Mouse (Mus musculus): ENCODE results near the gene Upk2. TPM values are rescaled to one million over a fixed set of nuclear protein-coding genes. Genes with fewer than 3 reads are reported as not detected.

The Upk2 gene
- polyA plus RNA-seq, 1 experiment: 1.4 TPM

GRCm38 (mm10) chr9:44478959-44479605 lies 24.3 kb upstream of the Upk2 start:
- peak overlapping the region; percentile 67 for H3K4me3 ChIP-seq (ENCODE audit: control insufficient read depth, insufficient read depth, low read length)
- under 1% methylated on average over 29 of the region's 29 CpGs for WGBS
- peaks cover 27% of the 10 kb centered on the region for H3K4me1 ChIP-seq (replicated peaks; ENCODE audit: control insufficient read depth, insufficient read depth, low read length)
- no peaks in the 10 kb centered on the region for H3K36me3 ChIP-seq (ENCODE audit: control insufficient read depth, insufficient read depth, low read length)
- H3K27me3 ChIP-seq (ENCODE audit: control insufficient read depth, insufficient read depth, low read length): no peaks in the 10 kb centered on the region
- H3K27ac ChIP-seq (ENCODE audit: control insufficient read depth, insufficient read depth, low read length): no peak overlapping the region; the same call in 1 of the 2 replicates
- TF ChIP-seq POLR2A (IDR thresholded peaks at IDR 0.05; ENCODE audit: control insufficient read depth, extremely low read depth, insufficient read depth, low read length, poor library complexity) (no peak), CTCF (IDR thresholded peaks at IDR 0.05; ENCODE audit: borderline replicate concordance, control insufficient read depth, extremely low read depth, insufficient read depth, low read length, poor library complexity) (peak; percentile 67; the same call in 1 of the 2 replicates)
- peak; percentile 50 for DNase-seq

DNA sequence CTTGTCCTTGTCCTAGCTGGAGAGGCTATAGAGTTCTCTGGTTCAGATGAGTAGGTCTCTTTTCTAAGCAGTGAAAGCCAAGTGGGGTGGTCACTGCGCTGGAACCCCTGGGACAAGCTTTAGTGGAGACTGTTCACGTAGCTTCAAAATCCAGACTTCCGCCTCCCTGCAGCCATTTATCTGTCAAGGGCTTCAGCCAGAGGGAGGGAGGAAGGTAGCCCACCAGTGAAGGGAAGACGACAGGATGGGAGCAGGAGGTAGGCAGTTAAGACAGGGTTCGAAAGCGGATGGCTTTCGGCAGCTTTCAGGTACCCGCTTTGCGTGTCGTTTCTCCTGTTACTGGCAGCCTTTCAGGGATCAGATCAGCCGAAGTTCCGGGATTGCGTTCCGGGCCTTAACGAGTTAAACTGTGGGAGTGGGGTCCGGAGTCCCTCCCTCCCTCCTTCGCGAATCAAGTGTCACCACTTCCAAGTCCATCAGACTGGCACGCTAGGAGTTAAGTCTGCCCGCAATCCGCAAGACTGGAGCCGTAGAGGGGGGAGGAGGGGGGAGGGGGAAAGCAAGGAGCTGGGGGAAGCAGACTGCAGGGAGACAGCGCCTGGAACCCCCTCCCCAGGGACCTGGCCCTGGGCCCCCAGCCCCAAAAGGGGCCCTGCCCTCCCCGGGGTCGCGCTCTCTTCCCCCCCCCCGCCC lies 23.6 kb upstream of the Upk2 start:
- peak; percentile 41 for DNase-seq
- WGBS: under 1% methylated on average over 26 of the region's 27 CpGs
- H3K4me1 ChIP-seq (replicated peaks; ENCODE audit: control insufficient read depth, insufficient read depth, low read length): peaks cover 22% of the 10 kb centered on the region
- H3K36me3 ChIP-seq (ENCODE audit: control insufficient read depth, insufficient read depth, low read length): no peaks in the 10 kb centered on the region
- no peak overlapping the region for H3K27ac ChIP-seq (ENCODE audit: control insufficient read depth, insufficient read depth, low read length)
- H3K27me3 ChIP-seq (ENCODE audit: control insufficient read depth, insufficient read depth, low read length): no peaks in the 10 kb centered on the region
- H3K4me3 ChIP-seq (ENCODE audit: control insufficient read depth, insufficient read depth, low read length): peak overlapping the region; percentile 67
- TF ChIP-seq CTCF (IDR thresholded peaks at IDR 0.05; ENCODE audit: borderline replicate concordance, control insufficient read depth, extremely low read depth, insufficient read depth, low read length, poor library complexity) (no peak), POLR2A (IDR thresholded peaks at IDR 0.05; ENCODE audit: control insufficient read depth, extremely low read depth, insufficient read depth, low read length, poor library complexity) (no peak)

GRCm38 (mm10) chr9:44477339-44478228 lies 22.8 kb upstream of the Upk2 start:
- TF ChIP-seq POLR2A (IDR thresholded peaks at IDR 0.05; ENCODE audit: control insufficient read depth, extremely low read depth, insufficient read depth, low read length, poor library complexity) (no peak), CTCF (IDR thresholded peaks at IDR 0.05; ENCODE audit: borderline replicate concordance, control insufficient read depth, extremely low read depth, insufficient read depth, low read length, poor library complexity) (peak; percentile 51; the same call in 1 of the 2 replicates)
- peak; percentile 62 for DNase-seq
- 14% methylated on average over 24 of the region's 24 CpGs for WGBS

DNA sequence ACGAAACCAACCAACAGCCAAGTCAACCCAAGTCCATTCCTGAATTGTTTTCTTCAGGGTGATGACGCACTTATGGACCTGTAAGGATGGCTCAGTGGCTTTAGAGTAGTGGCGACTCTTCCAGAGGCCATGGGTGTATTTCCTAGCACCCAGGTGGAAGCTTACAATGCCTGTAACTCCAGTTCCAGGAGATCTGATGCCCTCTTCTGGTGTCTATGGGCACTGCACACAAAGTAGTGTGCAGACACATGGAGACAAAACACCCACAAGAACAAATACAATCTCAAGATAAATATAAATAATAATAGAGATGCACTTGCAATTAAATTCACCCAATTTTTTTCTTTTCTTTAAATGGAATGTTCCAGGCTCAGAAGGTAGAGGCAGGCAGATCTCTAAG lies 21.2 kb upstream of the Upk2 start:
- Histone ChIP-seq H3K4me1 (replicated peaks; ENCODE audit: control insufficient read depth, insufficient read depth, low read length) (peaks cover 20% of the 10 kb centered on the region), H3K36me3 (ENCODE audit: control insufficient read depth, insufficient read depth, low read length) (no peaks in the 10 kb centered on the region), H3K27me3 (ENCODE audit: control insufficient read depth, insufficient read depth, low read length) (no peaks in the 10 kb centered on the region), H3K27ac (ENCODE audit: control insufficient read depth, insufficient read depth, low read length) (no peak overlapping the region), H3K4me3 (ENCODE audit: control insufficient read depth, insufficient read depth, low read length) (no peak overlapping the region)
- no peak for DNase-seq
- 100% methylated on average over 3 of the region's 3 CpGs for WGBS
- TF ChIP-seq POLR2A (IDR thresholded peaks at IDR 0.05; ENCODE audit: control insufficient read depth, extremely low read depth, insufficient read depth, low read length, poor library complexity) (no peak), CTCF (IDR thresholded peaks at IDR 0.05; ENCODE audit: borderline replicate concordance, control insufficient read depth, extremely low read depth, insufficient read depth, low read length, poor library complexity) (no peak)

More at GRCm38 (mm10) chr9:44477339-44478228, 22.8 kb upstream of the Upk2 start:
- H3K27ac ChIP-seq (ENCODE audit: control insufficient read depth, insufficient read depth, low read length): no peak overlapping the region
- H3K4me1 ChIP-seq (replicated peaks; ENCODE audit: control insufficient read depth, insufficient read depth, low read length): peaks cover 22% of the 10 kb centered on the region
- H3K36me3 ChIP-seq (ENCODE audit: control insufficient read depth, insufficient read depth, low read length): no peaks in the 10 kb centered on the region
- peak overlapping the region; percentile 67 for H3K4me3 ChIP-seq (ENCODE audit: control insufficient read depth, insufficient read depth, low read length)
- no peaks in the 10 kb centered on the region for H3K27me3 ChIP-seq (ENCODE audit: control insufficient read depth, insufficient read depth, low read length)

DNA sequence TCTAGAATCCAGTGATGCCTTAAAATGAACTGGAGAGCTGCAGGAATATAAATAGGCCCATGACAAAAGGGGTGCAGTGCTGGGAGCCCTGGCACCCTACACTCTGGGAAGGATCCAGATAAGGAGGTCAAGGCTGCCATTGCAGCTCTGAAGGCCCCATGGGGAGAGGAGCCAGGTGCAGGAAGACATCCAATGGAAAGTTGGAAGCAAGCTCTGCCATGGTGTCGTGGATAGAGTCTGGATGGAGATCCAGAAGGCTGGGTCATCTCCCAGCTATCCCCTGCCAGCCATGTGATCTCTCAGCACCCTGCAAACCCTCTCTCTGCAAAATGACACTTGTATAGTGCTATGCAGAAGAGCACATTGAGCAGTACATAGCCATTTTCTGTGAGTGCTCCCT lies 19.6 kb upstream of the Upk2 start:
- 83% methylated on average over 1 of the region's 1 CpGs for WGBS
- H3K4me3 ChIP-seq (ENCODE audit: control insufficient read depth, insufficient read depth, low read length): no peak overlapping the region

GRCm38 (mm10) chr9:44473184-44473583 lies 18.4 kb upstream of the Upk2 start:
- no peak for DNase-seq
- H3K4me3 ChIP-seq (ENCODE audit: control insufficient read depth, insufficient read depth, low read length): no peak overlapping the region
- WGBS: 83% methylated on average over 3 of the region's 3 CpGs
- peaks cover 9% of the 10 kb centered on the region for H3K4me1 ChIP-seq (replicated peaks; ENCODE audit: control insufficient read depth, insufficient read depth, low read length)
- H3K27ac ChIP-seq (ENCODE audit: control insufficient read depth, insufficient read depth, low read length): no peak overlapping the region
- H3K36me3 ChIP-seq (ENCODE audit: control insufficient read depth, insufficient read depth, low read length): no peaks in the 10 kb centered on the region
- H3K27me3 ChIP-seq (ENCODE audit: control insufficient read depth, insufficient read depth, low read length): no peaks in the 10 kb centered on the region
- TF ChIP-seq POLR2A (IDR thresholded peaks at IDR 0.05; ENCODE audit: control insufficient read depth, extremely low read depth, insufficient read depth, low read length, poor library complexity): no peak
- TF ChIP-seq CTCF (IDR thresholded peaks at IDR 0.05; ENCODE audit: borderline replicate concordance, control insufficient read depth, extremely low read depth, insufficient read depth, low read length, poor library complexity): no peak

More for the DNA sequence above, 19.6 kb upstream of the Upk2 start:
- Histone ChIP-seq H3K4me1 (replicated peaks; ENCODE audit: control insufficient read depth, insufficient read depth, low read length) (peaks cover 16% of the 10 kb centered on the region), H3K36me3 (ENCODE audit: control insufficient read depth, insufficient read depth, low read length) (no peaks in the 10 kb centered on the region), H3K27ac (ENCODE audit: control insufficient read depth, insufficient read depth, low read length) (no peak overlapping the region), H3K27me3 (ENCODE audit: control insufficient read depth, insufficient read depth, low read length) (no peaks in the 10 kb centered on the region)
- no peak for DNase-seq
- TF ChIP-seq POLR2A (IDR thresholded peaks at IDR 0.05; ENCODE audit: control insufficient read depth, extremely low read depth, insufficient read depth, low read length, poor library complexity) (no peak), CTCF (IDR thresholded peaks at IDR 0.05; ENCODE audit: borderline replicate concordance, control insufficient read depth, extremely low read depth, insufficient read depth, low read length, poor library complexity) (no peak)

Data from thymus, adult 2 months (tissue).